Mouse (Mus musculus): Measurements from ENCODE around the gene Acot2. TPM values are rescaled to one million over a fixed set of nuclear protein-coding genes. Genes with fewer than 3 reads are reported as not detected.
"Not testable (repeated sequence)": the region's sequence is repeated elsewhere in the genome, so short reads cannot be mapped to it uniquely, and the experiment has no call there.

Gene Acot2
- polyA plus RNA-seq, 1 experiment from 2014 or later: 15.1 TPM

DNA sequence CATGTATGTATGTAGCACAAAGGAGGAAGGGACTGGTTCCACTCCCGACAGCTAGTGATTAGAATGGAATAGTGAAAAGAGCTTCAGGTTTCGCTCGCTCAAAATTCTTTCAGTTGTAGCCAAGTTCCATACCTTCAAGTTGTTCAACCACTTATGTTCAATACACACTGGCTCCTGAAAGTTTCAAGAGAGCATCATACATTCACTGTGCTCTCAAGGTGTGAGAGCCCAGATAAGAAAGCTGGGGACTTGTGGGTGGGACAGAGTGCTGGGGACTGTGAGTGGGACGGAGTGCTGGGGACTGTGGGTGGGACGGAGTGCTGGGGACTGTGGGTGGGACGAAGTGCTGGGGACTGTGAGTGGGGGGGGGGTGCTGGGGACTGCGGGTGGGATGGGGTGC is 22.4 kb upstream of the Acot2 start:
- 82% methylated on average over 7 of the region's 7 CpGs for WGBS
- Histone ChIP-seq H3K27me3 (ENCODE audit: low read depth, poor library complexity, severe bottlenecking) (no peaks in the 10 kb centered on the region), H3K9me3 (replicated peaks) (no peaks in the 10 kb centered on the region), H3K36me3 (no peaks in the 10 kb centered on the region), H3K4me1 (no peaks in the 10 kb centered on the region), H3K27ac (no peak overlapping the region), H3K4me3 (no peak overlapping the region)
- no peak for DNase-seq (ENCODE audit: low spot score)

GRCm38 (mm10) chr12:83972117-83972516 is 15.5 kb upstream of the Acot2 start:
- Histone ChIP-seq H3K36me3 (no peaks in the 10 kb centered on the region), H3K27ac (no peak overlapping the region), H3K4me1 (no peaks in the 10 kb centered on the region), H3K27me3 (ENCODE audit: low read depth, poor library complexity, severe bottlenecking) (no peaks in the 10 kb centered on the region), H3K4me3 (no peak overlapping the region), H3K9me3 (replicated peaks) (no peaks in the 10 kb centered on the region)
- DNase-seq (ENCODE audit: low spot score): peak; percentile 47
- WGBS: 76% methylated on average over 2 of the region's 2 CpGs

GRCm38 (mm10) chr12:83978862-83979261 is 8.8 kb upstream of the Acot2 start:
- Histone ChIP-seq H3K4me3 (no peak overlapping the region), H3K27ac (no peak overlapping the region), H3K9me3 (replicated peaks) (no peaks in the 10 kb centered on the region), H3K27me3 (ENCODE audit: low read depth, poor library complexity, severe bottlenecking) (no peaks in the 10 kb centered on the region), H3K4me1 (no peaks in the 10 kb centered on the region), H3K36me3 (no peaks in the 10 kb centered on the region)
- no peak for DNase-seq (ENCODE audit: low spot score)
- 91% methylated on average over 6 of the region's 6 CpGs for WGBS

- peaks cover under 1% of the 10 kb centered on the region for H3K4me1 ChIP-seq
- no peaks in the 10 kb centered on the region for H3K27me3 ChIP-seq (ENCODE audit: low read depth, poor library complexity, severe bottlenecking)
- H3K9me3 ChIP-seq (replicated peaks): no peaks in the 10 kb centered on the region
- no peak for DNase-seq (ENCODE audit: low spot score)
- no peaks in the 10 kb centered on the region for H3K36me3 ChIP-seq
- H3K27ac ChIP-seq: no peak overlapping the region
- WGBS: 95% methylated on average over 4 of the region's 4 CpGs
- no peak overlapping the region for H3K4me3 ChIP-seq
Observed at GRCm38 (mm10) chr12:83981615-83982014, 6.0 kb upstream of the Acot2 start.

DNA sequence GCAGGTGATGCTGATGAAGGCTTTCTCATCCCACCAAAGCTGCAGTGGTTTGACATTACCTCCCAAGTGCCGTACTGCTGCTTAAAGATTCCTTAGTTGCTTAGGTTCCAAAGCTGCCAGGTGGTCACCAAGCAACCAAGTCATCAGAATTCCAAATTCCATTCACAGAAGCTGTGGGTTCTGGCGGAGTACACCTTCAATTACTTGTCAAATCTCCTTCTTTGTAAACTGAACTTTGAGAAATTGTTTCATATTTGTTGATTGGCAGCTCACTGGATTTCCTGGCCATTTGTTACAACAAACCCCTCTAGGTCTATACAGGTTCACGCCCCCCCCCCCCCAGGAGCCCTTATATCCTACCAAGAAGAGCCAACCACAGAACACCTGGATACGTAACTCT is 2.9 kb upstream of the Acot2 start, which contains the start of gene Heatr4:
Gene Heatr4, minus strand, starts transcription at position 101 of the 400 bp plus-strand sequence.
- Histone ChIP-seq H3K4me1 (peaks cover 10% of the 10 kb centered on the region), H3K9me3 (replicated peaks) (no peaks in the 10 kb centered on the region), H3K27ac (no peak within 1 kb of the TSS), H3K27me3 (ENCODE audit: low read depth, poor library complexity, severe bottlenecking) (no peaks in the 10 kb centered on the region), H3K4me3 (no peak within 1 kb of the TSS), H3K36me3 (no peaks in the 10 kb centered on the region)
- no peak for DNase-seq (ENCODE audit: low spot score)
- 84% methylated on average over 4 of the region's 4 CpGs for WGBS

DNA sequence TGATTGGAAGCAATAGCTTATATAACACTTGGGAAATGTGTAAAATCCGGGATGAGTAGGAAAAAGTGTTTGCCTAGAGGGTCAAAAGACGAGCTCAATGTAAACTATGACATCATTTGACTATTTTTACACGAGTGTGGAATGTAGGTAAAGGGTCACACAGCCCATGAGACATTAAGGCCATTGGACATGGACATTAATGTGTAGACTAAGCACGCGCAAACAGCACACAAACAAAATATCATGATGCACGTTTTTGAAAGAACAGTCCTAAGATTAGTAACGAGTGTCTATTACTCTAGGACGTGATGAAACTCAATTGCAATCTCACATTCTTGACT is 449 bp upstream of the Acot2 start:
- DNase-seq (ENCODE audit: low spot score): no peak
- Histone ChIP-seq H3K27me3 (ENCODE audit: low read depth, poor library complexity, severe bottlenecking) (no peaks in the 10 kb centered on the region), H3K4me3 (peak overlapping the region; percentile 64), H3K9me3 (replicated peaks) (no peaks in the 10 kb centered on the region), H3K27ac (peak overlapping the region; percentile 90), H3K36me3 (no peaks in the 10 kb centered on the region), H3K4me1 (peaks cover 10% of the 10 kb centered on the region)
- WGBS: 47% methylated on average over 8 of the region's 8 CpGs

- H3K36me3 ChIP-seq: peaks cover 8% of the 10 kb centered on the region
- H3K4me3 ChIP-seq: peak overlapping the region; percentile 64
- peak overlapping the region; percentile 90 for H3K27ac ChIP-seq
- peaks cover 10% of the 10 kb centered on the region for H3K4me1 ChIP-seq
- no peaks in the 10 kb centered on the region for H3K9me3 ChIP-seq (replicated peaks)
- DNase-seq (ENCODE audit: low spot score): no peak
- no peaks in the 10 kb centered on the region for H3K27me3 ChIP-seq (ENCODE audit: low read depth, poor library complexity, severe bottlenecking)
- WGBS: 73% methylated on average over 4 of the region's 4 CpGs
Observed at GRCm38 (mm10) chr12:83988483-83988882, 822 bp downstream of the Acot2 start.

DNA sequence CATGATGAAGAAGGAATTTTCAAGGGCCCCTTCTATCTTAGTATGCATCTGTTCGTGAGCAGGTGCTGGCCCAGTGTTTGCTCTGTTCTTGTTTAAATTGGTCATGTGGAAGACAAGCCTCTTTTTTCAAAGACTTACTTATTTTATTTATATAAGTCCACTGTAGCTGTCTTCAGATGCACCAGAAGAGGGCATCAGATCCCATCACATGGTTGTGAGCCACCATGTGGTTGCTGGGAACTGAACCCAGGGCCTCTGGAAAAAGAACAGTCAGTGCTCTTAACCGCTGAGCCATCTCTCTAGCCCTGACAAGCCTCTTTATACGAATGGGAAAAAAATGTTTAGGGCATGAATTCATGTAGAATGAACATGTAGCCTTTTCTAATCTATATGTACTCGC is 1.7 kb downstream of the Acot2 start:
- peaks cover 10% of the 10 kb centered on the region for H3K4me1 ChIP-seq
- H3K4me3 ChIP-seq: no peak overlapping the region
- no peak for DNase-seq (ENCODE audit: low spot score)
- WGBS: 95% methylated on average over 4 of the region's 4 CpGs
- no peak overlapping the region for H3K27ac ChIP-seq
- H3K27me3 ChIP-seq (ENCODE audit: low read depth, poor library complexity, severe bottlenecking): no peaks in the 10 kb centered on the region
- H3K9me3 ChIP-seq (replicated peaks): no peaks in the 10 kb centered on the region
- H3K36me3 ChIP-seq: peaks cover 10% of the 10 kb centered on the region

- Histone ChIP-seq H3K9me3 (replicated peaks) (no peaks in the 10 kb centered on the region), H3K27me3 (ENCODE audit: low read depth, poor library complexity, severe bottlenecking) (no peaks in the 10 kb centered on the region), H3K36me3 (peaks cover 13% of the 10 kb centered on the region), H3K27ac (no peak overlapping the region), H3K4me3 (no peak overlapping the region), H3K4me1 (no peaks in the 10 kb centered on the region)
- WGBS: 86% methylated on average over 2 of the region's 2 CpGs
- DNase-seq (ENCODE audit: low spot score): no peak
Observed at GRCm38 (mm10) chr12:83997221-83997620, 9.6 kb downstream of the Acot2 start.

- H3K27ac ChIP-seq: no peak overlapping the region
- no peak for DNase-seq (ENCODE audit: low spot score)
- 69% methylated on average over 11 of the region's 11 CpGs for WGBS
- H3K4me3 ChIP-seq: no peak overlapping the region
- no peaks in the 10 kb centered on the region for H3K4me1 ChIP-seq
- 0 out of 2 replicates have a peak, but pooled peaks cover 5% of the 10 kb centered on the region for H3K36me3 ChIP-seq
- H3K9me3 ChIP-seq (replicated peaks): no peaks in the 10 kb centered on the region
- no peaks in the 10 kb centered on the region for H3K27me3 ChIP-seq (ENCODE audit: low read depth, poor library complexity, severe bottlenecking)
Observed at GRCm38 (mm10) chr12:83998341-83999107, 10.9 kb downstream of the Acot2 start.

- H3K36me3 ChIP-seq; H3K27ac ChIP-seq; DNase-seq (ENCODE audit: low spot score); H3K27me3 ChIP-seq (ENCODE audit: low read depth, poor library complexity, severe bottlenecking); H3K4me1 ChIP-seq; H3K4me3 ChIP-seq; H3K9me3 ChIP-seq (replicated peaks): not testable (repeated sequence)
- 86% methylated on average over 8 of the region's 8 CpGs for WGBS
Observed at GRCm38 (mm10) chr12:83999237-83999636, 11.6 kb downstream of the Acot2 start.

- Histone ChIP-seq H3K36me3 (no peaks in the 10 kb centered on the region), H3K4me3 (no peak overlapping the region), H3K27me3 (ENCODE audit: low read depth, poor library complexity, severe bottlenecking) (no peaks in the 10 kb centered on the region), H3K27ac (no peak overlapping the region), H3K9me3 (replicated peaks) (no peaks in the 10 kb centered on the region), H3K4me1 (no peaks in the 10 kb centered on the region)
- WGBS: 77% methylated on average over 3 of the region's 3 CpGs
- no peak for DNase-seq (ENCODE audit: low spot score)
Observed at GRCm38 (mm10) chr12:84000418-84000817, 12.8 kb downstream of the Acot2 start.

- WGBS: 92% methylated on average over 1 of the region's 1 CpGs
Observed at GRCm38 (mm10) chr12:84003866-84004265, 16.2 kb downstream of the Acot2 start.

GRCm38 (mm10) chr12:84008251-84008650 is 20.6 kb downstream of the Acot2 start:
- Histone ChIP-seq H3K36me3 (no peaks in the 10 kb centered on the region), H3K4me1 (peaks cover 17% of the 10 kb centered on the region), H3K27ac (no peak overlapping the region), H3K9me3 (replicated peaks) (no peaks in the 10 kb centered on the region), H3K27me3 (ENCODE audit: low read depth, poor library complexity, severe bottlenecking) (0 out of 2 replicates have a peak, but pooled peaks cover 9% of the 10 kb centered on the region), H3K4me3 (no peak overlapping the region)
- 91% methylated on average over 12 of the region's 12 CpGs for WGBS
- no peak for DNase-seq (ENCODE audit: low spot score)

More at GRCm38 (mm10) chr12:84003866-84004265, 16.2 kb downstream of the Acot2 start:
- Histone ChIP-seq H3K4me1 (peaks cover 2% of the 10 kb centered on the region; the same call in 1 of the 2 replicates), H3K27me3 (ENCODE audit: low read depth, poor library complexity, severe bottlenecking) (0 out of 2 replicates have a peak, but pooled peaks cover 7% of the 10 kb centered on the region), H3K4me3 (no peak overlapping the region), H3K9me3 (replicated peaks) (no peaks in the 10 kb centered on the region), H3K27ac (no peak overlapping the region), H3K36me3 (no peaks in the 10 kb centered on the region)
- DNase-seq (ENCODE audit: low spot score): no peak

All from limb, embryonic 10.5 days (tissue).